Mouse (Mus musculus) WW6 (cell line): Measurements from ENCODE around the gene Zbtb11.

Source experiments
- DNase-seq: peaks from one replicate; pipeline ENCODE4 v3.0.0-alpha.2; 2013; ENCODE audit warnings: low read depth, low spot score

The Zbtb11 gene

DNA sequence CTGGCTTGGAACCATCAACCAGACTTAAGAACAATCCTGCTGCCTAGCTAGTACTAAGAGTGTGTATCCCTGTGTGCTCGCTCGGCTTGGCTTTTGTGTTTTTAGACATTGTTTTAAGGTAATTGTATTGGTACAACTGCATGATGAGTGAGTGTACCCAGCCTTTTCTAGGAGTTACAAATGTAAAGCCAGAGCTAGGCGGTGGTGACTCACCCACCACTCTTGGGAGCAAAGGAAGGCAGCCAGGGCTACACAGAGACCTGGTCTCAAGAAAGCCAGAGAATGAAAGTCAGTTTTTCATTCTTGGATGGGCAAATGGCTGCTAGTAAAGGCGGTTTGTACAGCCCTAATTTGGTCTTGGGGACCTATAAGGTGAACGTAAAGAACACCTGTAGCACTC, 3.3 kb upstream of the Zbtb11 start:
- DNase-seq: no peak

GRCm38 (mm10) chr16:55971735-55972615, 1.7 kb upstream of the Zbtb11 start:
- no peak for DNase-seq

- DNase-seq: no peak
Observed at GRCm38 (mm10) chr16:55972626-55973201, 969 bp upstream of the Zbtb11 start.

DNA sequence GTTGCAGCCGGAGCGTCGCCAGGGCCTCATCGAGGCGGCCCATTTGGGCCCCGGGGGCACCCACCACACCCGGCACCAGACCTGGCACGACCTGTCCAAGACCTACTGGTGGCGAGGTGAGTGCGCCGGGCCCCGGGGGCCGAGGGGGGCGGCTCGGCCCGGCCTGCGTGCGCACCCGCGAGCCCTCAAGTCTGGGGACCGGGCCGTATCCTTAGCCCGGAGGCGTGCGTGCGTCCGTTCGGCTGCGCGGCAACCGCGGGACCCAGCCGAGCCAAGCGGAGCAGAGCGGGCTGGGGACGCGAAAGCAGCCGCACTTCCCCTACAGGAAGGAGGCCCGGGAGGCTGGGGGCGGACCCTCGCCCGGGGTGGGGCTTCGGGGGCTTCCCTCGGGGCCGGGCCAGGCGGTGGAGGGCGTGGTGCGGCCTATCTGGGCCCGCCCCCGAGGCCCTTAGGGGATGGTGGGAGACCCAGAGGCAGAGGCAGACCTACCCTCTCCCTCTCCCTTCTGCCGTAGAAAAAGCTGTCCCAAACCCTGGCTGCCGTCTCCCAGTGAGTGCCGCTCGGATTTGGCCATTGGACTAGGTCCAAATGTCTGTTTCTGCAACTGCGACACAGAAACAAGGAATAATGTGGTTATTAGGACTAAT, 696 bp downstream of the Zbtb11 start:
- peak; percentile 61 for DNase-seq

DNA sequence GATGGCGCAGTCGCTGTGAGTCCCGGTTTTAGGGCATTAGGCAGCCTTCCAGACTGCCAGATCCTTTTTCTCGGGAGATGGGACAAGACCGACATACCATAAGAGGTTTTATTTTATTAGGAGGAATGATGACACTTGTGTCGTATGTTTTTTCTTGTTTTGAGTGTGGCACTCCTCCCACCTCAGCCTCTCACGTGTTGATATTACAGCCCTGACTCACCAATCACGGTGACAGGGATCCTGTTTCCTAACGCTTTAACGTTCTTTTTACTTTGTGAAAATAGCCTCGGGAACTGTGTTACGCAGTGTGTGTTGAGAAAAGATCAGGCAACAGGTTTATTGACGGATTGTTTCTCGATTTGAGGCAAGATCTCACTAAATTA, 1.2 kb downstream of the Zbtb11 start:
- DNase-seq: no peak

- DNase-seq: no peak
Observed at GRCm38 (mm10) chr16:55986001-55986400, 12.3 kb downstream of the Zbtb11 start.

- DNase-seq: no peak
Observed at GRCm38 (mm10) chr16:55990311-55990710, 16.6 kb downstream of the Zbtb11 start.

- no peak for DNase-seq
Observed at GRCm38 (mm10) chr16:55994235-55994634, 20.6 kb downstream of the Zbtb11 start.

- DNase-seq: no peak
Observed at GRCm38 (mm10) chr16:56006798-56007197, 33.1 kb downstream of the Zbtb11 start.

- DNase-seq: no peak
Observed at GRCm38 (mm10) chr16:56008862-56009261, 35.2 kb downstream of the Zbtb11 start.

DNA sequence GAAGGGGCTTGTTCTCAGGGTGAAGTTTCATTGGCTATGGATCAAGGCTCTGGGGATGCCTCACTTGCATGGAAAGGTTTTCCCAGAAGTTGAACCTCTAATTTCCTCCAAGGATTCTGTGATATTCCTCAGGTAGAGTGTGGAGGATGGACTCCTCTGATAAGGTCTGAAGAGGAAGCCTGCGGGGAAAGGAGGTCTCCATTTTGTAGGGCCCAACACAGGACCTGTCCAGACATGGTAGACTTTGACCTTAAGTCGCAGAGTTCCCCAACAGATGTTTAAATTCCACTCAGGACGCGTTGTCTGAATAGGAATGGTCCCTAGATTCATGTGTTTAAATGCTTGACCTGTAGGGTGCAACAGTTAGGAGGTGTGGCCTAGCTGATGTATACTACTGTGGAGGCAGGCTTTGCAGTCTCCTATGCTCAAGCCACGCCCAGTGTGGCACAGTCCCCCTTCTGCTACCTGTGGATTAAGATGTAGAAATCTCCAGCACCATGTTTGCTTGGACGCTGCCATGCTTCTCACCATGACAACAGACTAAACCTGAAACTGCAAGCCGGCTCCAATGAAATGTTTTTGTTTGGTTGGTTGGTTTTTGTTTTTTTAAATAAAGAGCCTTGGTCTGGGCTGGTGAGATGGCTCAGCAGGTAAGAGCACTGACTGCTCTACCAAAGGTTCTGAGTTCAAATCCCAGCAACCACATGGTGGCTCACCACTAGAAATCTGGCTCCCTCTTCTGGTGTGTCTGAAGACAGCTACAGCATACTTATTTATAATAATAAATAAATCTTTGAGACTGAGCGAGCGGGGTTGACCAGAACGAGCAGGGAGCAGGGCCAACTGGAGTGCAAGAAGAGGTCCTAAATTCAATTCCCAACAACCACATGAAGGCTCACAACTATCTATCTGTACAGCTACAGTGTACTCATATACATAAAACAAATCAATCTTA, 39.4 kb downstream of the Zbtb11 start:
- peak; percentile 24 for DNase-seq

DNA sequence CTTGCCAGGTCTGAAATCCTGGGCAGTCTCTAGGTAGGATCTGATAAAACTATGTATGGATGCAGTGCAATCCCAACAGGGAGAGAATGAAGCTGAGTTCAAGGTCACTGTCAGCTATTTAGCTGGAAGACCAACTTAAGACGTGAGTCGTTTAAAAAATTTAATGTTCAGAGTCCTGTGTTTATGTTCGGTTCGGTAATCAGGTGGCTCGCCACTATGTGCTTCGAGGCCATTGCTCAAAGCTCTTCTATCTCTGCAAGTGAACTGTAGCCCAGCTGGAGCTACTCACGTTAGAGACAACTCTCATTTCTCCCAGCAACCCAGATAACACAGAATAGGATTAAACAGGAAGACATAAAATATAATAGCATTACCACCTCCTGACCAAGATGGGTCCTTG, 40.4 kb downstream of the Zbtb11 start:
- no peak for DNase-seq

GRCm38 (mm10) chr16:56019660-56020059, 46.0 kb downstream of the Zbtb11 start:
- no peak for DNase-seq

DNA sequence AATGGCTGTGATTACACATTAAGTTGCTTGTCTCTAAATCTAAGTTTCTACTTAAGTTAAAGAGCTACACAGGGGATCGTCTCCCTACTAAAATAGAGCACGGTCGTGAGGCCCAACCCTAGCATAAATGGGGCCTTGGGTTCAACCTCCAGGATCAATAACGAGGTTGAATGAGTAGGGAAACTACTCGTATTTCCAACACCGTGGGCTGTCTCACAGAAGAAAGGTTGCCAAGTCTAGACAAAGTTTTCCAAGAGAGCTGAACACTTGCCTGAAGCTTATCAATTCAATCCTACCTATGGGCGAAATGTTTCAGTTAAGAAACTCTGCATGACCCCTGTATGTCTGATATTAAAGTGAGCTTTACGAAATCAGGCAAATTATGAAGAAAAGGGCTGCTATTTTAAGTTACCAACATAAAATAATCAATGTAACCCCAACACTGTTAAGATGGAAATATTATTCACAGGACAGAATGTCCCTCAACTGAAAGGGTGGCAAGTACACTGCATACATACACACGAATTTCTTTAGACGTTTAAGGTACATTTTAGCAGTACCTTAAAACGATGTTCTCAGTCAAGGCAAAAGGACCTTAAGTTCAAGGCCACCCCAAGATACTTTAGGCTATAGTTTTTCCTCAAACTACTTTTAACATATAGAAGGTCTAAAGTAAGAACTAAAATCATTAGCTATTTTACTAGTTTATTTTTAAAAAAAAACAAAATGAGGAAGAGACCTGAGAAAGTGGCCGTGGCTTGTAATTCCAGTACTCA, 54.4 kb downstream of the Zbtb11 start:
- no peak for DNase-seq

- DNase-seq: no peak
Observed at GRCm38 (mm10) chr16:56028722-56029551, 55.3 kb downstream of the Zbtb11 start.

GRCm38 (mm10) chr16:56029661-56030082, 56.0 kb downstream of the Zbtb11 start, which contains the start of gene Pcnp:
Gene Pcnp (minus strand): TSS chr16:56029739.
- peak; percentile 86 for DNase-seq

- no peak for DNase-seq
Observed at GRCm38 (mm10) chr16:56034566-56034965, 60.9 kb downstream of the Zbtb11 start.

GRCm38 (mm10) chr16:56036501-56036900, 62.8 kb downstream of the Zbtb11 start:
- DNase-seq: no peak

DNA sequence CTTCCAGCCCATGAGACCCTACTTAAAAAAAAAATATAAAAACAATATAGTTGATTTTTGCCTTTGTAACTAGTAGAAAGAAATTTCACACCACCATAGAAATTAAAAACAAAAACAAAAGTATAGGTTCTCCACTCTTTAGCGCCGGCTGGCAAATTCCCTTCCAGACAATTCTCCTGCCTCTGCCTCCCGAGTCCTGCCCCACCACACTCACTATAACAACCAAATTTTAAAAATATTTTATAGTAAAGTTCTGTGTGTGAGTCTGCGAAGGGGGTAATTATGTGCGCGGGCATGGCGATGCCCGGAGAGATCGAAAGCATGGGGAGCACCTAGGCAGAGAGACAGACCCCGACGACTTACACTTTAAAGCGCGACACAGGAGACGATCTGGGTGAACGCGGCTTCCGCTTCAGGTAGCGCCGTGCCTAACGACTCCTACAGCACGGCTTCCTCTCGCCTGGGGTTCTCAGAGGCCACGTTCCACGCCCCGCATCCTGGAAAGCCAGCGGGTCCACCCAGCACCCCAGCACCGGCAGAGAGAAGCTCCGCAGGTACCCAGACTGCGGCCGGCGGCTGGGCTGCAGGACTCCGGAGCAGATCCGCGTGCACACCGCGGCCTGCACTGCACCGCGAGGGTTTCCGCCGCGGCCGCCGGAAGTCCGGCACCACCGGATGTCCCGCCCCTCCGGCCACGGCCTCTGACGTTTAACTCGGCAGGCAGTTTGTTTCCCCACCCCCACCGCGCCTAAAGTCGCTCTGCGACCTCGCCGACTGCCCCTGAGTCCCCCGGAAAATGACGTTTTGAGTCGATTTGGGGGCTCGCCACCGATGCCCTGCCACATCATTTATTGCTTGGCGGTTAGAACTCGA, 63.7 kb downstream of the Zbtb11 start, which contains the start of gene Trmt10c:
Gene Trmt10c (minus strand): TSS at position 682 of the 873 bp plus-strand sequence.
- peak; percentile 82 for DNase-seq
